Mouse (Mus musculus): ENCODE results near the gene Plg.

Plg gene

DNA sequence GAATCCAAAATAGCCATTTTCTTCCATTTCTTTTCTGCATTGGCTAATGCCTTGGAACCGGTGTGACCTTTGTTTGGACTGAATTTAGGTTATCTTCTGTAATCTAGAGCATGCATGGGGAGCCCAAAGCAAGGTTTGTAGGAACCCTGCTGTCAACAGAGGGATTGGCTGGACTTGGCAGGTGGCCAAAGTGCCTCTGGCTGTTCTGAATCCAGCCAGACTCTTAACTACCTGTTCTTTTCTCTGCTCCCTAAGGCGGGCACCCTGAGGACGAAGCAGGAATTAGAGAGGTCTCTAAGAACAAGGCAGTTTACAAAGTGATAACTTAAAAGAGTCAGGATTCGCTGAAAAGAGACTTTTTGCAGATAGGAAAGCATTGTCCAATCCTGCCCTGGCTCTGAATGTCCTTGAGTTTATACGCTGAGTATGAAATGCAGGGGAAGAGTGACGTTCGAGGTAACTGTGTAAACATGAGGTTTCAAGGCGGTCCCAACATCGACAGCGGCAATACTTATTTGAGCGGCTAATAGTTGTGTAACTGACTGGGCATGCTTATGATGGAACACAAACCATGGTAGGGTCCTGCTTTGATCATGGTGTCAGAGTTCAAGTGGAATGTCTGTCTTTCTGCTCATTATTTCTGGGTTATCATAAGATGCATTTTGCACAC lies 74.6 kb downstream of the Plg start:
- DNase-seq (ENCODE audit: extremely low spot score, low read depth, low spot score): no peak

DNA sequence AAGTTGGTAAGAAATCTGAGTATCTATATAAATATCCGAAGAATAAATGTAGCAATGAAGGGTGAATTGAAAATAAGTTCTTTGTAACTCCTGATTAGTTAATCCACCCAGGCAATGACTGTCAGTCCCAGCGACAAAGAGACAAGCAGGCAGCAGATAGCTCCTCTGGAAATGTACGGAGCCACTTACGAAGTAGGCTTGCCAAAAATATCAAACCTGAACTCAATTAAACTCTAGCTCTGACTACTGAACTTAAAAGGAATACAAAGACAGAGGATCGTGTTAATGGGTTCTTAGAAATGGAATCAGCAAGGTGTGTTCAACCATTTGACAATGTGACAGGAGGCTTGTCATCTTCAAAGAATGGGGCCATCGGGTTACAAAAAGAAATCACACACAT lies 75.3 kb downstream of the Plg start:
- DNase-seq (ENCODE audit: extremely low spot score, low read depth, low spot score): no peak

DNA sequence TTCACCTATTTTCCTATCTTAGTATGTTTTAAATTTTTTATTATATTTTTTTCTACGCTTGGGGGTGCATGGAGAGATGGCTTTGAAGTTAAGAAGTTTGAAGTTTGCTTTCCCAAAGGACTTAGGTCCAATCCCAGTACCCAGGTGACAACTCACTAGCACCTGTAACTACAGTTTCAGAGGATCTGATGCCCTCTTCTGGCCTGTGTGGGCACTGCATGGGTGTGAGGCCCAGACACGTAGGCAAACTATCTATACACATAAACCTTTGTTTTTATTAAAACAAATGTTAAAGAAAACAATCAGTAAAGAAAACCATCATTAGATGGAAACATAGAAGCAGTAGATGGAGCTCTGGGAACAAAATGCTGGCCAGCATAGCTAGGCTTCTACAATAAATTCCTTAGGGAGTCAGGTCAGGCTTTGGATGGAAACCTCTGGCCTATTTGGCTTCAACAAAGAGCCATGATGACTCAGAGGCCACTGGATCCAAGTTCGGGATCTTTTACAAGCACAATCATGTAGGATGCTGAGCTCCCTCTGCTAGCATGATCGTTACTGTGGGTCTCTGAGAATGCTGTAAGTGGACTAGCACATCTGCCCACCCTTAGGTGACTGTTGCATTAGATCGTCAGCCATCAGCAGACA lies 76.9 kb downstream of the Plg start:
- no peak for DNase-seq (ENCODE audit: extremely low spot score, low read depth, low spot score)

DNA sequence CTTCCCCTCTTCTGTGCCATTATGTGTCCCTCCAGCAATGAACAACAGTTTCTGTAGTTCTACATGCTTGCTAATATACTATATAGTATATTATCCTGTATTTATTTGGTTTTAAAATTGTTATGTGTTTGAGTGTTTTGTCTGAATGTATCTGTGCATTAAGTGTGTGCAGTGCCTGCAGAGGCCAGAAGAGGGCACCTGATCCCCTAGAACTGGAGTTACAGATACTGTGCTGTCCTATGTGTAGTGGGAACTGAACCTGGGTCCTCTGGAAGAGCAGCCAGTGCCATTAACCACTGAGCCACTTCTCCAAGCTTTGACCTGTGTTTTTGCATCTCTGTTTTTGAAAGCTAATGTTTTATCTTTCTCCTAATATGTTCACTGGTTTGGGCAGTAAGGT lies 82.8 kb downstream of the Plg start:
- no peak for DNase-seq (ENCODE audit: extremely low spot score, low read depth, low spot score)

DNA sequence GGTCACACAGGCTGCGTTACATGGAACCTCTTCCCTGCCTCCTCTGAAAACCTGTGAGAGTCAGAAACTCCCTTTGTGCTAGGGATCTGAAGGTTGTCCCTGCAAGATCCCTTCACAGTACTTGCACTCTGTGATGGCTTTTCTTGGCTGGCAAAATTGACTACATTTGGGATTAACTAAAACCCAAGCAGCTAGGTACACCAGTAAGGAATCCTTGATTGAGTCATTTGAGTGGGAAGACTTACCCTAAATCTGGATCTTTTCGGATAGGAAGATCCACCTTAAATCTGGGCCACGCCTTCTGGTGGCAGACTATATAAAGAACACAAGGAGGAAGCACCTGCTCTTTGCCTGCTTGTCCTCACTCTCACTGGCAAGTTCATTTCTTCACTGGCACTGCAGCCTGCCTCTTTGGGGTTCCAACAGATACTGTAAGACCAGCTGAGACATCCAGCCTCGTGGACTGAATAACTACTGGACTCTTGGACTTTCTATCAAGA lies 88.1 kb downstream of the Plg start:
- DNase-seq (ENCODE audit: extremely low spot score, low read depth, low spot score): no peak

DNA sequence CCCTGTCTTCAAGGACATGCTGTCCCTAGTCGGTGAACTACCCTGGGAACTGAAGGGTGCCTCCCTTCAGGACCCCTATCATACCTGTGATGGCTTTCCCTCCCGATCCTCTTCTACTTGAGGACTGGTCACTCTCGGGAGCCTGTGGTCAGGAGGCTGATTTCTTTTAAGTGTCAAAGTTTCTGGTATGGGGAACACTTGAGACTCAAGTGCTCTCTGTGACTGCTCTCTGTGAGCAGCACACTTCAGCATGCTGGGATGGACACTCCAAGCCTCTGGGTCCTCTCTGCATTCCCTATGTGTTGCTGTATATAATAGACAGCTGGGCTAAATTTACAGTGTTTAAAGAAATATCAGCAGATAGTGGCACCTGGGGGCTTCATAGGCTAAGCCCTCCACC lies 89.2 kb downstream of the Plg start:
- no peak for DNase-seq (ENCODE audit: extremely low spot score, low read depth, low spot score)

DNA sequence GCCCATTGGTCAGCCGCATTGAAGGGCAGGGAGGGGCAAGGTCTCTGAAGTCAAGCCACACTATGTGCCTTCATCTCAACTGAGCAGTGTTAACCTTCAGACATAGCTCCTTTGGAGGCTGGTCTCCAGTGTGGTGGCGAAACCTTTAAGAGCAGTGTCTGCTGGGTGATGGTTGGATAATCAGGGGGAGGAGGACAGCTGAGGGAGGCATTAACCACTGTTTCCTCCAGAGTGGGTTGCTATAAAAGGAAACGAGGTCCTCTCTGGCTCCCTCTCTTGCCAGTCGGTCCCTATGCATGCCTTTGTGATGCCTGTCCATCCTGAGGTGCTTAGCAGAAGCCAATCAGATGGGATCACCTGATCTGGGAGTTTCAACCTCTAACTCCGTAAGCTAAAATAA lies 90.3 kb downstream of the Plg start:
- DNase-seq (ENCODE audit: extremely low spot score, low read depth, low spot score): no peak

All from hindlimb bud, embryonic 11.5 days (tissue).